Mouse (Mus musculus): ENCODE measurements around the gene Abcc4. TPM values are rescaled to one million over a fixed set of nuclear protein-coding genes. Genes with fewer than 3 reads are reported as not detected.

Abcc4 gene
- polyA plus RNA-seq, 1 experiment, result 8.7 TPM

DNA sequence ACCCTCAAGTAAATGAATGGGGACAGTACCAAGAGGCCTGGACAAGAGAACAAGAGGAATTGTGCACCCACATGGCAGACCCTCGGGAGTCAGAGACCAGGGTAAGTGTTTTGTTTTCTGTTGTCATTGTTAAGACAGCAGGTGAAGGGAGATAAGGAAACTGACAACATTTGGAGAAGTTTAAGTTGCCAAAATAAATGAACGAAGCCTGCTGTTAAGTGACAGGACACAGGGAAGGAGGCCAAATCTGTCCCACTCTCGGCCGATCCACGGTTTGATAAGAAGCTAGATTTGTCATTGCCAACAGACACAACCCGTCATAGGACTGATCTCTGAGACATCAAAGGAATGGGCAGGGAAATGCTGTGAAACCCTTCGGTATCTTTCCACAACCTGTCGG lies 124.3 kb downstream of the Abcc4 start:
- DNase-seq, result no peak
- Histone ChIP-seq H3K4me3 (replicated peaks; ENCODE audit: extremely low read depth, low read depth, low read length) (no peak overlapping the region), H3K4me1 (ENCODE audit: control insufficient read depth, insufficient read depth, low read length) (no peaks in the 10 kb centered on the region)
- WGBS, result 32% methylated on average over 8 of the region's 8 CpGs
- TF ChIP-seq CTCF (IDR thresholded peaks at IDR 0.05; ENCODE audit: insufficient read depth, low read length), result no peak
- TF ChIP-seq POLR2A (IDR thresholded peaks at IDR 0.05; ENCODE audit: borderline replicate concordance, extremely low read depth, low read depth, low read length), result no peak

DNA sequence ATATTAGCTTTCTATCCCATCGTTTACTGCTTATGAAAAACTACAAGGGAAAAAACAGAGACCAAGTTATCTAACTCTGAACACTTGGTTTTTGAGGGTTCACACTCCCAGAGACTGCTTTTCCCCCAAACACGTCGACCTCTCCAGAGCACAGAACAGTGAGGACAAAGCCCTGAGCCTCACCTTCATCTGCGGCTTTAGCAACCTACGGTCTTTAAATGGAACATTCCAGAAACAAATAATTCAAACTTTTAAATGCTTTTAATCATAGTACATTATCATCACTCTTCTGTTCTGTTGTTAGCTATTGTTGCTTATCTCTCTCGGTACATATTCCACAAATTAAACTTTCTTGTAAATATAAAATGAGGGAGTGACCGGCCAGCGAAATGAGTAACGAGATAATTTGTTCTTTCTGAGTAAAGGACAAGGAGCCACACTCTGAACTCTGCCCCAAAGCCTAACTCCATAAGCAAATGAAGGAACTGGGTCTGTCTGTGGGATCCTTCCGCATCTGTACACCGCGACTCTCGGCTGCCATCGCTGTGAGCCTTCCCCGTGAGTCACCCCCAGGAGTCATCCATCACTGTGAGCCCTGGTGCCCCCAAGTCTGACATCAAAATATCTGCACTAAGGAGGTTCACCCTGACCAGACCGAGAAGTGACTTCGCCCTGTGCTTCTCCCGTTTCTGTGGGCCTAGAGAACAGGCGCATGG lies 126.8 kb downstream of the Abcc4 start:
- DNase-seq, result no peak
- no peak for TF ChIP-seq CTCF (IDR thresholded peaks at IDR 0.05; ENCODE audit: insufficient read depth, low read length)
- no peak for TF ChIP-seq POLR2A (IDR thresholded peaks at IDR 0.05; ENCODE audit: borderline replicate concordance, extremely low read depth, low read depth, low read length)
- 78% methylated on average over 19 of the region's 19 CpGs for WGBS
- Histone ChIP-seq H3K4me3 (replicated peaks; ENCODE audit: extremely low read depth, low read depth, low read length) (no peak overlapping the region), H3K4me1 (ENCODE audit: control insufficient read depth, insufficient read depth, low read length) (no peaks in the 10 kb centered on the region)

DNA sequence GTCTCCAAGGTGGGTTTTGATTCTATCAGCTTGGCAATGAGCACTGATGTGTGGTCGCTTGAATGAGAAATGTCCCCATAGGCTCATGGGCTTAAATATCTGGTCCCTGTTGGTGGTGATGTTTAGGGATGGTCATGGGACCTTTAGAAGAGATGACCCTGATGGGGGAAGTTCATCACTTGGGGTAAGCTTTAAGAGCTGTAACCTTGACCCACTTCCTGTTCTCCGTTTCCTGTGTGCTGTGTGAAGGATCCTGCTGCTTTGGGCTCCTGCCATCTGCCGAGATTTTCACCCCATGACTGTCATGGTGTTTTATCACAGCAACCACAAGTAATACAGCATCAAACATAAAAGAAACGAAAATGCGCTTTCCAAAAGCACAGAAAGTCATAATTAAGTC lies 128.1 kb downstream of the Abcc4 start:
- no peak for DNase-seq
- no peak for TF ChIP-seq CTCF (IDR thresholded peaks at IDR 0.05; ENCODE audit: insufficient read depth, low read length)
- no peak for TF ChIP-seq POLR2A (IDR thresholded peaks at IDR 0.05; ENCODE audit: borderline replicate concordance, extremely low read depth, low read depth, low read length)
- no peak overlapping the region for H3K4me3 ChIP-seq (replicated peaks; ENCODE audit: extremely low read depth, low read depth, low read length)
- no peaks in the 10 kb centered on the region for H3K4me1 ChIP-seq (ENCODE audit: control insufficient read depth, insufficient read depth, low read length)
- 79% methylated on average over 5 of the region's 5 CpGs for WGBS

DNA sequence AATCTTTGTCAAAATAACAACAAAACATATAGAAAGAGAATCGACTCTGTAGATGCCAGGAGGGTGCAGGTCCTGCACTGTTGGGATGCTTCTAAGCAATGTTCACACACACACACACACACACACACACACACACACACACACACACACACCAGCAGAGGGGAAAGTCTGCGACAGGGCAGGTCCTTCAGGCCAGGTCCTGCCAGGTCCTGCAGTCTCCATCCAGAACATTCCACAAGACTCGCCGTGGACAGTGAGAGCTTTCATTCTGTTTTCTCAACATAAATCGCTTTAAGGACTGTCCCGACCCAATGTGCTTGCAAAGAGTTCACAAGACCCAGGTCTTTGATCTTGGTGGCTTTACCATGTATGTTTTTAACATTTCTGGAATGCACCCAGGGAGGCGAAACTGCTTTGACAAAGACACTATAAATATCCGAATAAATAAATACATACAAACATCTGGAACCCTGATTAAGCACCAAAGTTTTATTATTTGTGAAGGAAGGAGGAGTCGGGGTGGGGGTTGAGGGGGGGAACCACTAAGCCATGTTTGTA lies 133.3 kb downstream of the Abcc4 start:
- WGBS, result 58% methylated on average over 9 of the region's 9 CpGs
- TF ChIP-seq POLR2A (IDR thresholded peaks at IDR 0.05; ENCODE audit: borderline replicate concordance, extremely low read depth, low read depth, low read length), result no peak
- no peak for TF ChIP-seq CTCF (IDR thresholded peaks at IDR 0.05; ENCODE audit: insufficient read depth, low read length)
- Histone ChIP-seq H3K4me3 (replicated peaks; ENCODE audit: extremely low read depth, low read depth, low read length) (no peak overlapping the region), H3K4me1 (ENCODE audit: control insufficient read depth, insufficient read depth, low read length) (no peaks in the 10 kb centered on the region)
- no peak for DNase-seq

DNA sequence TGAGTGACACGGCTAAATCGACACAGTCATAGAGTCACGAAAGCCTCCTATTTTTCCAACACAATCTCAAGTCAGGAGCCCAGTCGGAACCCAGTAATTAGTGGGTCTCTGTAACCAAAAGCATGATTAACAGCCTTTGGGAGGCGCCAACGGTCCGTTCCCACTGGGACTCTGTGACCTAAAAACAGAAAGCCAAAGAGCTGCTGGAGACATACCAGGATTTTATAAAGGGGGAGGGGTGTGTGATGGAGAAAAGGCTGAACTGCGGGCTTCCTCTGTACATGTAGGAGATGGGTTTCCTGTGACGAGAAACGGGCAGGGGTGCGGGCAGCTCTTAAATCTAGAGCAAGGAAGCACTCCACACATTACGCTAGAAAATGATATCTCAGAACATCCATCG lies 136.4 kb downstream of the Abcc4 start:
- TF ChIP-seq CTCF (IDR thresholded peaks at IDR 0.05; ENCODE audit: insufficient read depth, low read length), result no peak
- no peak for TF ChIP-seq POLR2A (IDR thresholded peaks at IDR 0.05; ENCODE audit: borderline replicate concordance, extremely low read depth, low read depth, low read length)
- Histone ChIP-seq H3K4me3 (replicated peaks; ENCODE audit: extremely low read depth, low read depth, low read length) (no peak overlapping the region), H3K4me1 (ENCODE audit: control insufficient read depth, insufficient read depth, low read length) (no peaks in the 10 kb centered on the region)
- WGBS, result 92% methylated on average over 13 of the region's 13 CpGs
- DNase-seq, result no peak

DNA sequence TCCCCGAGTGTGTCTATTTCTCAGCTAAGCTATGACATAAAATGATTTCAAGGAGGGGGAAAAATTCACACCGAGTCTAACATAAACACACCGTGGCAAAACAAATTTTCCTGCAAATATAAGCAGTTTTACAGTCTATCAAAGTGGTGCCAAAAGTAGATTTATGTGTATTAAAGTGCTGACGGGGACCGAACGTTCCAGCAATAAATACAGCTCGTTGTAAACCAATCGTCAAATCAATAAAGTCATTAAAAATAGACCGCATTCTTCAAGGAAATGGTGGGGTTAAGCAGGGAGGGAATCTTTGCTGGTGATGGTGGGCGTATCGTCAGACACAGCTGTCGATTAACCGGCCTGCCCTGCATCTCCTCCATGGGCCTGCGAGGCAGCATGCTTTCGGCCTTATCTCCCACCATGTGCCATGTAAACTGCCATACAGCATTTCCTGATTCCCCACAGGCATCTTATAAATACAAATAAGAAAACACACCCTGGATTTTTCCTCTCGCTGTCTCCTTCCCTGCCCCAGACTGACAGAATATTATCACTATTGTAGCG lies 137.8 kb downstream of the Abcc4 start:
- no peak for DNase-seq
- 0 out of 2 replicates have a peak, but pooled peaks cover 2% of the 10 kb centered on the region for H3K4me1 ChIP-seq (ENCODE audit: control insufficient read depth, insufficient read depth, low read length)
- 82% methylated on average over 17 of the region's 17 CpGs for WGBS
- no peak overlapping the region for H3K4me3 ChIP-seq (replicated peaks; ENCODE audit: extremely low read depth, low read depth, low read length)
- TF ChIP-seq POLR2A (IDR thresholded peaks at IDR 0.05; ENCODE audit: borderline replicate concordance, extremely low read depth, low read depth, low read length), result no peak
- TF ChIP-seq CTCF (IDR thresholded peaks at IDR 0.05; ENCODE audit: insufficient read depth, low read length), result no peak

DNA sequence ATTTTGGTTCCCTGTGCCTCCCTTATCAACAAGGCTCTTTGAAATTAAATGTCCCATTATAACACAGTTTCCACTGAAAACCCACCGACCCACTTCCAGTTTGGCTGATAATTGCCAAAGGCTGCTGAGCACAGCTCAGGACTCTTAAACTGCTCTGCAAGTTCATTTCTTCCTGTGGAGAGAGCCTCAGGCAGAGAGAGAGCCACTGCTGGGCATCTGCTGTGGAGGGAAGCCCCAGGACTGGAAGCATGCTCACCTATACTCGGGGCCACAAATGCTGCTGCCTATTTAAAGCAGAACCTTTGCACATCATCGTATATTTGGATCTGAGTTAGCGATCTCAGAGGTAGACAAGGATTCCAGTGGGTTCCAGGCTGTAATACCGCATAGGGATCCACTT lies 139.2 kb downstream of the Abcc4 start:
- 64% methylated on average over 5 of the region's 5 CpGs for WGBS
- no peak for TF ChIP-seq POLR2A (IDR thresholded peaks at IDR 0.05; ENCODE audit: borderline replicate concordance, extremely low read depth, low read depth, low read length)
- no peak for TF ChIP-seq CTCF (IDR thresholded peaks at IDR 0.05; ENCODE audit: insufficient read depth, low read length)

DNA sequence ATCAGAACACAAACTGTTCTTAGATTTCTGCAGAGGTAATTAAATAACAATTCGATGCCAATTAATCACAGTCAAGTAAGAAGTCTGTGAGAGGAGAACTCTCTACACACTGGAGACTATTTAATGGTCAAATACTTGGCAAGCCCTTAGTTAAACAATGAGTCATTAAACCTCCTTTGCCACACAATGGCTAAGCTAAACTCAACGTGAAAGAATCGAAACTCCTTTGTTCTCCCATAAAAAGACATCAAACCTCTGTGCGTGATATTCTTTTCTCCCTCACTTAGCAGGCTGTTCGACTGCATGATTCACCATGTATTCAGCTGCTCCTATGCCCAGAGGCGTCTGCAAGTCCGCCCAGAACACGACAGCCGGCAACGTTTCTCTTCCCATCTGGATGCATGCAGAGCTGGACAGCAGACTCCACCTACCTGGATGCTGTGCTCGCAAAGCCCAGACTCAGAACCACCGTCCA lies 139.8 kb downstream of the Abcc4 start:
- Histone ChIP-seq H3K4me1 (ENCODE audit: control insufficient read depth, insufficient read depth, low read length) (0 out of 2 replicates have a peak, but pooled peaks cover 2% of the 10 kb centered on the region), H3K4me3 (replicated peaks; ENCODE audit: extremely low read depth, low read depth, low read length) (peak overlapping the region; percentile 47)
- DNase-seq, result peak; percentile 41
- no peak for TF ChIP-seq CTCF (IDR thresholded peaks at IDR 0.05; ENCODE audit: insufficient read depth, low read length)
- no peak for TF ChIP-seq POLR2A (IDR thresholded peaks at IDR 0.05; ENCODE audit: borderline replicate concordance, extremely low read depth, low read depth, low read length)
- WGBS, result 29% methylated on average over 12 of the region's 12 CpGs

More for the DNA sequence above, 139.2 kb downstream of the Abcc4 start:
- no peak for DNase-seq
- H3K4me3 ChIP-seq (replicated peaks; ENCODE audit: extremely low read depth, low read depth, low read length), result no peak overlapping the region
- H3K4me1 ChIP-seq (ENCODE audit: control insufficient read depth, insufficient read depth, low read length), result 0 out of 2 replicates have a peak, but pooled peaks cover 2% of the 10 kb centered on the region

DNA sequence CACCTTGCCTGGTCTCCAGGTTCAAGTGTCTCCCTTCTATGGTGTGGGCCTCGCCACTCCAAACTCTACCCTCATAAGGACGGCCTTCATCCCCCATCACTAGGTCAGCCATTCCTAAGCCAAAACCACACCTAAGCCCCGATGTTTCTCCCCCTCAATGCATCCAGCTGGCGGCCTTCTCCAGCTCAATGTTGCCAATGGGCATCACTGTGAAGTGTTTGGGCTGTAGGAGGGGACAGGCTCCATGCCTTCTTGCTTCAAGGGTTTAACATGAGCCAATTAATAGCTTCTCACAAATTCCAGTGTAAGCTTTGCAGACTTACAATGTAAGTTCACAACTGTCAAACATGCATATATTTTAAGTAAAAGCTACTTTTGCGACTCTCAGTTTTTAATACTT lies 140.3 kb downstream of the Abcc4 start:
- H3K4me3 ChIP-seq (replicated peaks; ENCODE audit: extremely low read depth, low read depth, low read length), result no peak overlapping the region
- WGBS, result 75% methylated on average over 5 of the region's 5 CpGs
- DNase-seq, result no peak
- TF ChIP-seq CTCF (IDR thresholded peaks at IDR 0.05; ENCODE audit: insufficient read depth, low read length) (no peak), POLR2A (IDR thresholded peaks at IDR 0.05; ENCODE audit: borderline replicate concordance, extremely low read depth, low read depth, low read length) (no peak)
- 0 out of 2 replicates have a peak, but pooled peaks cover 2% of the 10 kb centered on the region for H3K4me1 ChIP-seq (ENCODE audit: control insufficient read depth, insufficient read depth, low read length)

Data from lung, adult 2 months (tissue).